Mouse (Mus musculus) limb, embryonic 12.5 days (tissue): ENCODE results near the gene Plpp3. TPM values are rescaled to one million over a fixed set of nuclear protein-coding genes. Genes with fewer than 3 reads are reported as not detected.

Source experiments
- ATAC-seq: fragments of 200-750 bp; cut with Nextera tagmentation; 2 replicates; pipeline ENCODE4 v1.8.0; 2017; ENCODE audit warnings: low read depth, moderate TSS enrichment; ENCODE audit not compliant: insufficient number of reproducible peaks, insufficient read depth, low FRiP score, low TSS enrichment
- H3K27ac ChIP-seq: fragments of 300-500 bp; sonication (generic); 2 replicates; pipeline ENCODE4 v1.5.1; 2016; ENCODE audit warnings: mild to moderate bottlenecking, moderate library complexity
- H3K27me3 ChIP-seq: fragments of 300-500 bp; sonication (generic); 2 replicates; pipeline ENCODE4 v1.6.1; 2016; ENCODE audit warnings: mild to moderate bottlenecking, moderate library complexity
- H3K36me3 ChIP-seq: fragments of 300-500 bp; sonication (generic); 2 replicates; pipeline ENCODE4 v1.6.1; 2016; ENCODE audit warnings: mild to moderate bottlenecking, moderate library complexity
- H3K4me1 ChIP-seq: fragments of 300-500 bp; sonication (generic); replicated peaks from 2 replicates; pipeline ENCODE4 v1.6.1; 2016
- H3K4me2 ChIP-seq: fragments of 300-500 bp; sonication (generic); 2 replicates; pipeline ENCODE4 v1.6.1; 2016; ENCODE audit warnings: mild to moderate bottlenecking, moderate library complexity
- H3K4me3 ChIP-seq: fragments of 300-500 bp; sonication (generic); replicated peaks from 2 replicates; pipeline ENCODE4 v1.5.1; 2016; ENCODE audit warnings: mild to moderate bottlenecking
- H3K9ac ChIP-seq: fragments of 300-500 bp; sonication (generic); replicated peaks from 2 replicates; pipeline ENCODE4 v1.6.1; 2016; ENCODE audit warnings: mild to moderate bottlenecking, moderate library complexity
- H3K9me3 ChIP-seq: fragments of 300-500 bp; sonication (generic); 2 replicates; pipeline ENCODE4 v1.6.1; 2016; ENCODE audit warnings: mild to moderate bottlenecking, moderate library complexity
- WGBS: fragments of 180-500 bp; shearing (Covaris S2); methylation state at CpG from one replicate; pipeline ENCODE4 v1.1.7; 2016; 5-methylcytosine and 5-hydroxymethylcytosine counted together
- polyA plus RNA-seq: library from polyadenylated mRNA; unstranded; fragments of >200 nt; fragmentation: Nextera tagmentation; extraction: Ambion mirVana; gene quantifications from 2 replicates; pipeline ENCODE4 v1.2.1, GENCODE M21; 2016

The Plpp3 gene
- polyA plus RNA-seq, 1 experiment from 2014 or later: 96.0 TPM

- H3K27me3 ChIP-seq: no peaks in the 10 kb centered on the region
- H3K4me2 ChIP-seq: no peak overlapping the region
- H3K9ac ChIP-seq: no peak overlapping the region
- ATAC-seq: no peak
- WGBS: 67% methylated on average over 1 of the region's 1 CpGs
- no peaks in the 10 kb centered on the region for H3K36me3 ChIP-seq
- H3K4me1 ChIP-seq: peaks cover 21% of the 10 kb centered on the region
- no peak overlapping the region for H3K4me3 ChIP-seq
- H3K9me3 ChIP-seq: no peaks in the 10 kb centered on the region
- no peak overlapping the region for H3K27ac ChIP-seq
Measured at GRCm38 (mm10) chr4:105248161-105248560, 91.0 kb downstream of the Plpp3 start.

- no peaks in the 10 kb centered on the region for H3K9me3 ChIP-seq
- no peak overlapping the region for H3K9ac ChIP-seq
- H3K27me3 ChIP-seq: no peaks in the 10 kb centered on the region
- H3K27ac ChIP-seq: no peak overlapping the region
- H3K4me1 ChIP-seq: peaks cover 22% of the 10 kb centered on the region
- no peak for ATAC-seq
- WGBS: 65% methylated on average over 4 of the region's 4 CpGs
- H3K4me2 ChIP-seq: no peak overlapping the region
- H3K4me3 ChIP-seq: no peak overlapping the region
- no peaks in the 10 kb centered on the region for H3K36me3 ChIP-seq
Measured at GRCm38 (mm10) chr4:105249283-105249682, 92.1 kb downstream of the Plpp3 start.

GRCm38 (mm10) chr4:105250946-105251345 is 93.8 kb downstream of the Plpp3 start:
- H3K36me3 ChIP-seq: no peaks in the 10 kb centered on the region
- H3K9me3 ChIP-seq: no peaks in the 10 kb centered on the region
- no peak overlapping the region for H3K4me3 ChIP-seq
- WGBS: 79% methylated on average over 3 of the region's 3 CpGs
- no peak for ATAC-seq
- no peak overlapping the region for H3K4me2 ChIP-seq
- H3K4me1 ChIP-seq: peaks cover 13% of the 10 kb centered on the region
- peaks cover 3% of the 10 kb centered on the region; the same call in 1 of the 2 replicates for H3K27me3 ChIP-seq
- no peak overlapping the region for H3K9ac ChIP-seq
- no peak overlapping the region for H3K27ac ChIP-seq

GRCm38 (mm10) chr4:105252044-105252443 is 94.9 kb downstream of the Plpp3 start:
- Histone ChIP-seq H3K9me3 (no peaks in the 10 kb centered on the region), H3K27ac (no peak overlapping the region), H3K36me3 (no peaks in the 10 kb centered on the region), H3K9ac (no peak overlapping the region), H3K27me3 (peaks cover 3% of the 10 kb centered on the region; the same call in 1 of the 2 replicates), H3K4me2 (no peak overlapping the region), H3K4me1 (peaks cover 13% of the 10 kb centered on the region), H3K4me3 (no peak overlapping the region)
- ATAC-seq: no peak
- WGBS: 69% methylated on average over 3 of the region's 3 CpGs

GRCm38 (mm10) chr4:105252571-105253200 is 95.5 kb downstream of the Plpp3 start:
- ATAC-seq: no peak

GRCm38 (mm10) chr4:105253453-105254341 is 96.5 kb downstream of the Plpp3 start:
- no peak overlapping the region for H3K4me2 ChIP-seq
- H3K9ac ChIP-seq: no peak overlapping the region
- 74% methylated on average over 6 of the region's 6 CpGs for WGBS
- H3K9me3 ChIP-seq: no peaks in the 10 kb centered on the region
- H3K4me1 ChIP-seq: peaks cover 17% of the 10 kb centered on the region
- H3K36me3 ChIP-seq: no peaks in the 10 kb centered on the region
- H3K4me3 ChIP-seq: no peak overlapping the region
- H3K27me3 ChIP-seq: peaks cover 3% of the 10 kb centered on the region; the same call in 1 of the 2 replicates
- no peak for ATAC-seq
- H3K27ac ChIP-seq: no peak overlapping the region

More at GRCm38 (mm10) chr4:105252571-105253200, 95.5 kb downstream of the Plpp3 start:
- H3K4me3 ChIP-seq: no peak overlapping the region
- WGBS: 50% methylated on average over 5 of the region's 5 CpGs
- H3K4me1 ChIP-seq: peaks cover 15% of the 10 kb centered on the region
- no peak overlapping the region for H3K9ac ChIP-seq
- no peaks in the 10 kb centered on the region for H3K36me3 ChIP-seq
- peaks cover 3% of the 10 kb centered on the region; the same call in 1 of the 2 replicates for H3K27me3 ChIP-seq
- no peaks in the 10 kb centered on the region for H3K9me3 ChIP-seq
- no peak overlapping the region for H3K27ac ChIP-seq
- H3K4me2 ChIP-seq: no peak overlapping the region

- H3K27ac ChIP-seq: no peak overlapping the region
- WGBS: 90% methylated on average over 4 of the region's 4 CpGs
Measured at GRCm38 (mm10) chr4:105254365-105254764, 97.2 kb downstream of the Plpp3 start.

GRCm38 (mm10) chr4:105255185-105255584 is 98.0 kb downstream of the Plpp3 start:
- Histone ChIP-seq H3K27ac (no peak overlapping the region), H3K4me2 (no peak overlapping the region), H3K36me3 (no peaks in the 10 kb centered on the region), H3K4me1 (peaks cover 13% of the 10 kb centered on the region), H3K9ac (no peak overlapping the region), H3K4me3 (no peak overlapping the region), H3K9me3 (no peaks in the 10 kb centered on the region), H3K27me3 (peaks cover 3% of the 10 kb centered on the region; the same call in 1 of the 2 replicates)
- 79% methylated on average over 3 of the region's 3 CpGs for WGBS
- no peak for ATAC-seq

More at GRCm38 (mm10) chr4:105254365-105254764, 97.2 kb downstream of the Plpp3 start:
- no peak overlapping the region for H3K4me3 ChIP-seq
- H3K27me3 ChIP-seq: peaks cover 3% of the 10 kb centered on the region; the same call in 1 of the 2 replicates
- peaks cover 17% of the 10 kb centered on the region for H3K4me1 ChIP-seq
- H3K36me3 ChIP-seq: no peaks in the 10 kb centered on the region
- no peak overlapping the region for H3K4me2 ChIP-seq
- no peak for ATAC-seq
- H3K9me3 ChIP-seq: no peaks in the 10 kb centered on the region
- no peak overlapping the region for H3K9ac ChIP-seq

GRCm38 (mm10) chr4:105257667-105258560 is 100.8 kb downstream of the Plpp3 start:
- Histone ChIP-seq H3K9ac (no peak overlapping the region), H3K36me3 (no peaks in the 10 kb centered on the region), H3K4me2 (no peak overlapping the region), H3K27ac (no peak overlapping the region), H3K4me3 (no peak overlapping the region), H3K27me3 (peaks cover 3% of the 10 kb centered on the region; the same call in 1 of the 2 replicates), H3K4me1 (peaks cover 21% of the 10 kb centered on the region), H3K9me3 (no peaks in the 10 kb centered on the region)
- ATAC-seq: no peak
- WGBS: 54% methylated on average over 11 of the region's 11 CpGs

GRCm38 (mm10) chr4:105260385-105260784 is 103.2 kb downstream of the Plpp3 start:
- Histone ChIP-seq H3K4me2 (no peak overlapping the region), H3K9me3 (no peaks in the 10 kb centered on the region), H3K27ac (no peak overlapping the region), H3K36me3 (no peaks in the 10 kb centered on the region), H3K9ac (no peak overlapping the region), H3K4me3 (no peak overlapping the region), H3K27me3 (no peaks in the 10 kb centered on the region), H3K4me1 (peaks cover 17% of the 10 kb centered on the region)
- 21% methylated on average over 2 of the region's 2 CpGs for WGBS
- no peak for ATAC-seq
